Mouse (Mus musculus): ENCODE results near the gene Fndc11.
"Not testable (repeated sequence)": the region's sequence is repeated elsewhere in the genome, so short reads cannot be mapped to it uniquely, and the experiment has no call there.

Gene Fndc11

GRCm38 (mm10) chr2:181219538-181220216 is at the start of gene Fndc11:
Fndc11 (plus strand) TSS chr2:181220013.
- peak; percentile 45 for DNase-seq

GRCm38 (mm10) chr2:181174646-181175045 is 45.2 kb upstream of the Fndc11 start:
- no peak for DNase-seq

- no peak for DNase-seq
These were observed 41.8 kb upstream of the Fndc11 start for GRCm38 (mm10) chr2:181178015-181178414.

GRCm38 (mm10) chr2:181178471-181178870 is 41.3 kb upstream of the Fndc11 start:
- DNase-seq, result no peak

- no peak for DNase-seq
These were observed 38.9 kb upstream of the Fndc11 start for GRCm38 (mm10) chr2:181180898-181181297.

GRCm38 (mm10) chr2:181186635-181187034 is 33.2 kb upstream of the Fndc11 start:
- DNase-seq, result peak; percentile 89

- peak; percentile 80 for DNase-seq
These were observed 32.5 kb upstream of the Fndc11 start, which contains the start of gene Ppdpf for GRCm38 (mm10) chr2:181187121-181188000. Ppdpf (plus strand) TSS chr2:181187247.

GRCm38 (mm10) chr2:181188681-181189080 is 31.1 kb upstream of the Fndc11 start:
- no peak for DNase-seq

- no peak for DNase-seq
These were observed 30.5 kb upstream of the Fndc11 start for GRCm38 (mm10) chr2:181189321-181189720.

GRCm38 (mm10) chr2:181191385-181191784 is 28.4 kb upstream of the Fndc11 start:
- not testable (repeated sequence) for DNase-seq

- DNase-seq, result no peak
These were observed 27.9 kb upstream of the Fndc11 start for GRCm38 (mm10) chr2:181191936-181192335.

GRCm38 (mm10) chr2:181193044-181193443 is 26.8 kb upstream of the Fndc11 start:
- no peak for DNase-seq

- no peak for DNase-seq
These were observed 23.0 kb upstream of the Fndc11 start for GRCm38 (mm10) chr2:181196628-181197300.

GRCm38 (mm10) chr2:181201606-181202005 is 18.2 kb upstream of the Fndc11 start:
- DNase-seq, result no peak

- no peak for DNase-seq
These were observed 17.4 kb upstream of the Fndc11 start, which contains the start of gene Ptk6 for GRCm38 (mm10) chr2:181202422-181202821. Ptk6 (minus strand) TSS chr2:181202789.

GRCm38 (mm10) chr2:181202886-181203285 is 16.9 kb upstream of the Fndc11 start:
- no peak for DNase-seq

- no peak for DNase-seq
These were observed 14.1 kb upstream of the Fndc11 start for GRCm38 (mm10) chr2:181205678-181206077.

GRCm38 (mm10) chr2:181206118-181206517 is 13.7 kb upstream of the Fndc11 start:
- DNase-seq, result no peak

GRCm38 (mm10) chr2:181212389-181213020 is 7.3 kb upstream of the Fndc11 start:
- no peak for DNase-seq

GRCm38 (mm10) chr2:181213021-181213445 is 6.8 kb upstream of the Fndc11 start, which contains the start of gene Srms:
Srms (minus strand) TSS chr2:181213185.
- no peak for DNase-seq

- DNase-seq, result no peak
These were observed 3.8 kb upstream of the Fndc11 start for GRCm38 (mm10) chr2:181216037-181216436.

GRCm38 (mm10) chr2:181218881-181219485 is 830 bp upstream of the Fndc11 start:
- DNase-seq, result no peak
